Mouse (Mus musculus) 416B (cell line): ENCODE results near the gene Podxl.
"Not testable (repeated sequence)": the region's sequence is repeated elsewhere in the genome, so short reads cannot be mapped to it uniquely, and the experiment has no call there.

Experiments
- DNase-seq: peaks from one replicate; pipeline ENCODE4 v3.0.0; 2011; ENCODE audit warnings: low read depth

The Podxl gene

GRCm38 (mm10) chr6:31567200-31567599 lies 3.4 kb upstream of the Podxl start:
- no peak for DNase-seq

- no peak for DNase-seq
Observed at GRCm38 (mm10) chr6:31564901-31565391, 1.2 kb upstream of the Podxl start.

DNA sequence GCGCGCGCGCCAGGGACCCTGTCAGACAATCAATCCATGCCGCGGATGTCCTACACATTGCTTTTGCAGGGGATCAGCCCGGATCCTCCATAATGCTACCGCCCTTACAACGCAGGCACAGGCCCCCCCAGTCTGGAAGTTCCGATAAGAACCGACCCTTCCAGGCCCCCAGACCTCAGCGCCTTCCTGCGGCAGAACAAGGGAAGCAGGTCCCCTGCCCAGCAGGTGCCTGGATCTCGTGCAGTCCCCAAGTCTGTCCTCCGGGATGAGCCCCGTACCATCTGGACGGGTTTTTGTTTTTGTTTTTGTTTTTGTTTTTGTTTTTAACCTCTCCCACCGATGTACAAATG lies 376 bp upstream of the Podxl start:
- DNase-seq, result no peak

GRCm38 (mm10) chr6:31562371-31563080 lies 1.3 kb downstream of the Podxl start:
- DNase-seq, result peak; percentile 6

DNA sequence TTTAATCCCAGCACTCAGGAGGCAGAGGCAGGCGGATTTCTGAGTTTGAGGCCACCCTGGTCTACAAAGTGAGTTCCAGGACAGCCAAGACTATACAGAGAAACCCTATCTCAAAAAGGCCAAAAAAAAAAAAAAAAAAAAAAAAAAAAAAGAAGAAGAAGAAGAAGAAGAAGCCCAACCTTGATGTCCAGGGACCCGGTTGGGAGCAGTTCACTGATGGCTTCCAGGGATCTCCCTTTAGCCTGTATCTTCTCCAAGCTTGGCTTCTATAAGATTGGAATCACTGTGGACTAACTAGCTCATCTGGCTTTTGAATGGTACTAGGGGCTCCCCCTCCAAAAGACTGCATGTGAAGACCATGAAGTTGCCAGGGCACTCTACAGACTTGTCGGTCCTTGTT lies 1.8 kb downstream of the Podxl start:
- not testable (repeated sequence) for DNase-seq

DNA sequence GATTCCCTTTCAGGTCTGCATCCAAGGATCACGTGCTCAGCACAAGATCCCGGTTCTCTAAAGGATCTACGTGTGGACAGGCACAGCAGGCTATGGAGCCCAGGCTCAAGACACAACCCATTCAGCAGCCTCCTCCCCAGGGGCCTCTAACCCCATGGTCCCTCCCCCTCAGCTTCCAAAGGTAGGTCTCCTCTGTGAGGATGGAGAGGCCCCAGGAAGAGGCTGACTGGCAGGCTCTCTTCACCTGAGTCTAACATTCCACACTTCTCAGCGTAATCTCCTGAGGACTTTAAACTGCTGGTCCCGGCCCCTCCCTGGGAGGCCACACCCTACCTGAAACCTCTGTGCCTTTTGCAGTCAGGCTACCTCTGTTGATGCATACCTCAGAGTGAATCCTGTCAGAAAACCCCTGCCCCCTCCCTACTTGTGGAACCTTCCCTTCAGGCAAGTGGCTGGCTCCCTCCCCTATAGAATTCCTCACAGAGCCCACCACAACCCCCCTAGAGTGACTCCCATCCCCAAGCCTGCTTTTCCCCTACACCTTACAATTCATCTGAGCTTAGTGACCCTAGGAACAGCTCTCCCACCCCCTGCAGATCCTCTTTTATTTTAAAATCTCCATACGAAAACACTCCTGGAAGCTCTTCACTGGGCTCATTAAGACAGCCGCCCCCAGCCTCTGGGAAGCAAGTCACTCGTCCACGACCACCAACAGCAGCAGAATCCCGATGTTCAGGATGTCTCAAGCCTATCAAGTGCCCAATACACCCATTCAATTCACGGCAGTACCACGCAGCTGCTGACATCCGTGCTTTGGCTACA lies 3.4 kb downstream of the Podxl start:
- DNase-seq, result no peak

DNA sequence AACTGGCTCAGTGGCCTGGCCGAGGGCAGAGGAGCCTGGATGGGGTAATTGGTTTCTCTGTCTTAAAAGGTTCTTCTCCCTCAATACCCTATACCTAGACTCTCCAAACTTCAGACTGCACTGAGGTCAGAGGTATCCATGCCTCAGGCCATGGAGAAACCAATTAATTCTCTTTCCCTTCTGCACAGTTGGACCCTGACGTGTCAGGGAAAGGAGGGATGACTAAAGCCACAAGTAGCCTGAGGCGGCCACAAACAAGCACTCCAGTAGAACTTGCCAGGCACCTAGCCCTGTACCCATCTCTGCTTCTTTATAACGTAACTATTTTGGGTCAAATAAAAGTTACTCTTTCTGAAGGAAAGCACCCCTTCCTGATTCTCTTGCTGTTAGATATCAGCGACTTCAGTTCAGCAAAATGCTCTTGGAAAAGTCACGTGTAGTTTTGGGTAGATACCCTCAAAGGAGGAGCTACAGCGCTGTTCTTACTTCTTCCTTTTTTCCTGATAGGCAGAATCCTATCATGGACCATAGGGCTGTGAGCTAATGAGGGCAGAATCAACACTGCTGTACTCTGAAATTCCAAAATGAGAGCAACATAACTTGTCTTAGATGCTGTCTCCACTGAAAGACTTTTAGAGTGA lies 7.2 kb downstream of the Podxl start:
- no peak for DNase-seq

DNA sequence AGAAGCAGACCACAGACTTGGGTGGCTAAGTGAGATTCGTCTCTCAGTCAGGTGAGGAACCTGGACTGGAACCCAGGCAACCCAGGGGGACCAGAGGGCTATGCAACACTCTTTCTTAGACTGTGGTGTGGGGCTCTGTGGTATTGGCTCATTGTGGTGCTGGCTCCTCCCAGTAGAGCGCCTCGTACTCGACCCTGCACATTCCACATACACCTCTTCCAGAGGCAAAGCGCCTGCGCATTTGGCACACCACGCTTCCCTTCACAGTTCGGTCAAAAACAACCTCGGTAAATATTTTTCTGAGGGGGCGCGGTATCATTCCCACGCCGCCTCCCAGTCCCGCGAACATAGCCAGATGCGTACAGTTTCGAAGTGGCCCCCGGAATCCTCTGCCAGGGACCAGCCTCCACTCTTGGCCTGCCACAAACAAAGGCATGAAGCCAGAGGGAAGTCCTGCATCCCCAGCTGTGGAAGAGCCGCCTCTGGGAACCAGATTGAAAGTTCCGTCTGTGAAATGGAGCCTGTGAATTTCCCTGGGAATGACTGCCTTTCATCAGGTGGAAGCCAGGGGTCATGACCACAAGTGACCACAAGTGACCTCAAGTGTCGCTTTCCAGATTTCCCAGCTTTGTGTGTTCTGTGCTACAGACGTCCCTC lies 12.8 kb downstream of the Podxl start:
- DNase-seq, result no peak

DNA sequence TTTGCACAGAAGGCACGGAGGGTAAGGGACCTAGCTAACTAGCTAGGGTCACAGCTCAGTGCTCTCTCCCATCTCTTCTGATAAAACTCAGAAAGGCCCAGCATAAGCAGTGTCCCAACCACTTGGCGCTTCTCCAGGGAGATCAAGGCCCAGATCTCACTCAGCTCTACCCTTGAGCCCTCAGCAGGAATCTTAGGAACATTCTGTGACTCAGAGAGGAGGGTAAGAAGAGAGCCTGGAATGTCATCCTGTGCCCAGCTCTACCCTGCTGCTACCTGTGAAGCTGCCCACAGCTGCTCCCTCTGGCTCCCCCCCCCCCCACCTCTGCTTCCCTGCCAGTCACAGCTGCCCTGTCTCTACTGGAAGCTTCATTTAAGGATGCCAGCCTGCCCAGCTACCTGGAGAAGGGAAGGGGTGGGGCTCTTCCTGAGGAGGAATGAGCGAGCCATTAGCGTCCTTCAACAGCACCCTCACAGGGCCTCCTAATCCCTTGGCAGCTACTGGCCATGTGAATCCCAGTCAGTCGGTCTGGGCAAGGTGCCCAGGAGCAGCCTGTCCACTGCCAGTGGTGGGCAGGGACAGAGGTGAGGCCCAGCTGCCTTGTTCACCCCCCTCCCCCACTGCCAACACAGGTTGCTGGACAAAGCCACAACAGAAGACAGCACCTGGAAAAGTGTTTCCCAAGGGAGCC lies 14.3 kb downstream of the Podxl start:
- no peak for DNase-seq

DNA sequence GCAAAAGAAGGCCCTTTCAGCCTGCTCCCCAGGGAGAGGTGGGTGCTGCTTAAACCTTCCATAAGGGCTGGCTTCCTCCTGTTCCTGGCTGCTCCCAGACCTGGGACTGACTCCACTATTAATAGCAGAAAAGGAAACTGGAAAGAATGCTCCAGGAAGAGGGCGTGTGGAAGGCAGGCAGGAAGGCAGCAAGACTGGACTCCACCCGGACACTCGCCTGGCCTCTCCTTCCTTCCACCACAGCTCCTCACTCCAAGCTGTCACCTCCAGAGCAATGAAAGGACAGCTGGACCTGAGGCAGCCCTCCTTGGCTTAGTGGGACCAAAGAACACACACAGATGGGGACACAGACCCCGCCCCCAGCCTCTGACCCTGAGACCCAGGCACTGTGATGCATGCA lies 19.5 kb downstream of the Podxl start:
- DNase-seq, result no peak

DNA sequence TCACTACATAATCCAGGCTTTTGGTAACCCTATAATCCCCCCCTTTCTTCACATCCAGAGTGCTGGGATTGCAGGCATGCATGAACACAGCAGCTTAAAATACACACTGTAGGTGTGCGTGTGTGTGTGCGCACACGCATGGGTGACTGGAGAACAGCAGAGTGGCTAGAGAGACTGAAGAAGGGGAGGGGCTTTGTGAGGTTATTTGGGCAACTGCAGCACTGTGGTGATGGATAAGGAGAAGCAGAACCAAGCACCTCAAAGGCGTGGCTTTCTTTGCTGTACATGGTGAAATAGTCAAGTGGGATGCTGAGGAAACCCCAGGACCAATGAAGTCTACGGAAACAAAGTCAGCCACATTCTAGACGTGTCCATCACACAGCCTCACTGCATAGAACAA lies 23.8 kb downstream of the Podxl start:
- DNase-seq, result no peak

GRCm38 (mm10) chr6:31538112-31538511 lies 25.7 kb downstream of the Podxl start:
- DNase-seq, result no peak

- DNase-seq, result peak; percentile 22
Observed at GRCm38 (mm10) chr6:31537193-31537592, 26.6 kb downstream of the Podxl start.

DNA sequence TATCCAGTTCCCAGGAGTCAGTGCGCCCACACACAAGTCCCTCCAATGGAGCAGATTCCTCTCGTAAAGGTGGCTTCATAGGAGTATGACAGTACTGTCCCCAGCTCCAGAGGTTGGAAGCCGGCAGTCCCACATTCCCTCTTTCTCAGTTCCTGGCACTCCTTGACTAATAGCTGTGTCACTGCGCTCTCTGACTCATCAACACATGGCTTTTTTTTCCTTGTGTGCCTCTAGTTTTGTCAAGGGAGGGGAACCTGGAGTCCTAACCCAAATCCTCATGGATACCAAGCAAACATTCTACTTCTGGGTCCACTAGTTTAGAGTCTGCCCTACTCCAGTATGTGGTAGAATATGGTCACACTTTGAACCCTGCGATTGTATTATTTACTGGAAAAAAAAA lies 29.1 kb downstream of the Podxl start:
- no peak for DNase-seq

DNA sequence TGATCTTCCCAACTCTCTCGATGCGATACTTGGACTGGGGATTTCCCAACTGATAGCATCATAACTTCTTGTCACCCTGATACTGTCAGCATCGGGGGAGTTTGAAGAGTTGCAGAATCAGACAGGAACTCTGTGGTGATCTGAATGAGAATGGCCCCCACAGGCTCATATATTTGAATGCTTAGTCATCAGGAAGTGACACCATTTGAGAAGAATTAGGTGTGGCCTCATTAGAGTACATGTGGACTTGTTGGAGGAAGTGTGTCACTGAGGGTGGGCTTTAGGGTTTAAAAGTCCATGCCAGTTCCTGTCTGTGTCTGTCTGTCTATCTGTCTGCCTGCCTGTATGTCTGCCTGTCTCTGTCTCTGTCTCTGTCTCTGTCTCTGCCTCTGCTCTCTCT lies 31.9 kb downstream of the Podxl start:
- DNase-seq, result peak; percentile 82

- DNase-seq, result no peak
Observed at GRCm38 (mm10) chr6:31528339-31528738, 35.4 kb downstream of the Podxl start.

DNA sequence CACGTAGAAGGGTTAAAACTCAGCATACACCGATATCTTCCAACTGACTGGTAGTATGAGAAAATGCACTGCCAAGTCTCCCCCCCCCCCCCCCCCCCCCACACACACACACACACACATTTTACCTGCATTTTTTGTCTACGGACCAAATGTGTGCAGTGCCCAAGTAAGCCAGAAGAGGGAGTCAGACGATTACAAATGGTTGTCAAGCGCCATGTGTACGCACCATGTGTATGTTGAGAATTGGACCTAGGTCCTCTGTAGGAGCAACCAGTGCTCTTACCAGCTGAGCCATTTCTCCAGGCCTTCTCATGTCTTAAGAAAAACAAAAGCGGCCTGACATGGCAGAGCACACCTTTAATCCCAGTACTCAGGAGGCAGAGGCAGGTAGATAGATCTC lies 35.9 kb downstream of the Podxl start:
- DNase-seq, result peak; percentile 90

DNA sequence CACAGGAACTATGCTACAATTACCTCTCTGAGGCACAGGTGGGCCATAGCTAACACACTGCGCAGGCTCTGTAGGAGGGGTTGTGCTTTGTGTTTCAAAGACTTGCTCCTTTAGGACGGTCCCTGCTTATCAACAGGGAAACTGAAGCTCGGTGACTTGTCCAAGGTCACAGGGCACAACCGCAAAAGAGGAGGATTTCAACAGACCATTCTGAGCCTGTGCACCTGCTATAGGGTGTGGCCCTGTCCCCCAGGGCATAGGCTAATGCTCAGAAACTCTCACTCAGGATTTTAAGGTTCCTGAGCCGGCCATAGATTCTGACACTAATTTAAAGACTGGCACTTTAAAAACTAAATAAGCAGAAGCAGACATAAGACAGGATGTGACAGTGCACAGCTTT lies 36.9 kb downstream of the Podxl start:
- peak; percentile 70 for DNase-seq

DNA sequence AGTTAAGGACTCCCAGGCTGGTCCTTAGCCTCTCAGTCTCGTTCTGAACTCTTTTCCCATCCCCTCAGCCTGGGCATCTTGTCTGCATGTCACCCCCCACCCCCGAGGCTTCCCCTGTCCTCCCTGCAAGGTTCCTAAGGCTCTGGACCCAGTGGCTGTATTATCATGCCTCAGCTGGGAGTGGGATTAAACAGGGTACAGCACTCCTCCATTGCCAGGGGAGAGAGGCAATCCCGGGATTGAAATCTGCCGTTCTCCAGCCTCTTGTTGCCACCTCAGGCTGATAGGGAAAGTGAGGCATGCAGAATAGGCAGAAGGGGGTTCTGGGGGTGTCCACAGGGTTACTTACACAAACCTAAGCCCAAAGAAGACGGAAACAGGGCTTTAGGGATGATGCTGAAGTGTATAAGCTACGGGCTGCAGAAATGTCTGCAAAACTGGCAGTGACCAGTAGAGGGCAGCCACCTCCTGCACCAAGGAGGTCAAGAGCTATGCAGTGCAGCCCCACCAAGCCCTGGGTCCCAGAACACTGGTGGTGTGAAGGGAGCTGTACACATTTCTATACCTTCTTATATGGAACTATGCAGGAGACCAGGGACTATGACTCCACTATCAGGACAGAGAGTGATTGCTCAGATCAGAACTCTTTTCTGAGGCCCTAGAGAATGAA lies 38.4 kb downstream of the Podxl start:
- peak; percentile 81 for DNase-seq

- no peak for DNase-seq
Observed at GRCm38 (mm10) chr6:31524647-31525046, 39.1 kb downstream of the Podxl start.

DNA sequence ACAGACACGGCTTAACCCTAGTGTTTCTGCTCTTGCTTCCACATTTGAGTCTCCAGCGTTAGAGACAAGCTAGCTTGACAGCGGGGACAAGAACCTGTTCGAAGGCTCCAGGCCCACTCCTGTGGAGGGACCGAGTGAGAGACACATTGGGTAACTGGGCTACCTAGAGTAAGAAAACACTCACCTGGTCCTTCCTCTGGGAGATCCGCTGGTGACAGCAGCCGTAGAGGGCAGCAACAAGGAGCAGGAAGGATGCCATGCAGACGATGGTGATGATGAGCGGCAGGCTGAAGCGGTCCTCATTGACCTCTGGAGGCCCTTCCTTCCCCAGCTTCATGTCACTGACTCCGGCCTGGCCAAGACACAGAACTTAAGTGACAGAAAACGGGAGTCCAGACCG lies 39.7 kb downstream of the Podxl start:
- DNase-seq, result no peak
